Mouse (Mus musculus): ENCODE results near the gene Rab40c. TPM values are rescaled to one million over a fixed set of nuclear protein-coding genes. Genes with fewer than 3 reads are reported as not detected.

Gene Rab40c
- polyA plus RNA-seq, 1 experiment from 2014 or later: 6.5 TPM

- DNase-seq (no peak), ATAC-seq (ENCODE audit: low read depth) (peak; percentile 37)
- H3K4me2 ChIP-seq: no peak within 1 kb of the TSS
- peaks cover 65% of the 10 kb centered on the region for H3K4me1 ChIP-seq (replicated peaks)
- H3K27ac ChIP-seq: peak within 1 kb of the TSS; percentile 45
- no peaks in the 10 kb centered on the region for H3K27me3 ChIP-seq
- 65% methylated on average over 5 of the region's 5 CpGs for WGBS (ENCODE audit: insufficient replicate concordance)
- no peaks in the 10 kb centered on the region for H3K9me3 ChIP-seq (replicated peaks)
- H3K4me3 ChIP-seq (replicated peaks): no peak within 1 kb of the TSS
- H3K36me3 ChIP-seq: peaks cover 40% of the 10 kb centered on the region
- H3K9ac ChIP-seq: no peak within 1 kb of the TSS; the same call in 1 of the 2 replicates
Measured at GRCm38 (mm10) chr17:25880196-25880910, 39.2 kb downstream of the Rab40c start, which contains the start of gene Wfikkn1. Gene Wfikkn1 (minus strand): TSS chr17:25880858.

GRCm38 (mm10) chr17:25879750-25880149 is 39.8 kb downstream of the Rab40c start:
- DNase-seq (no peak), ATAC-seq (ENCODE audit: low read depth) (no peak)
- Histone ChIP-seq H3K36me3 (peaks cover 37% of the 10 kb centered on the region), H3K27ac (peak overlapping the region; percentile 44; the same call in 1 of the 2 replicates), H3K4me1 (replicated peaks) (peaks cover 65% of the 10 kb centered on the region), H3K9me3 (replicated peaks) (no peaks in the 10 kb centered on the region), H3K4me2 (no peak overlapping the region), H3K27me3 (no peaks in the 10 kb centered on the region), H3K9ac (no peak overlapping the region), H3K4me3 (replicated peaks) (no peak overlapping the region)
- 77% methylated on average over 8 of the region's 8 CpGs for WGBS (ENCODE audit: insufficient replicate concordance)

GRCm38 (mm10) chr17:25879261-25879660 is 40.3 kb downstream of the Rab40c start:
- Histone ChIP-seq H3K27ac (no peak overlapping the region), H3K4me2 (no peak overlapping the region), H3K36me3 (peaks cover 32% of the 10 kb centered on the region), H3K4me3 (replicated peaks) (no peak overlapping the region), H3K9me3 (replicated peaks) (no peaks in the 10 kb centered on the region), H3K9ac (no peak overlapping the region), H3K4me1 (replicated peaks) (peaks cover 69% of the 10 kb centered on the region), H3K27me3 (no peaks in the 10 kb centered on the region)
- DNase-seq (no peak), ATAC-seq (ENCODE audit: low read depth) (no peak)
- WGBS (ENCODE audit: insufficient replicate concordance): 64% methylated on average over 4 of the region's 4 CpGs

GRCm38 (mm10) chr17:25878611-25879180 is 40.8 kb downstream of the Rab40c start:
- no peaks in the 10 kb centered on the region for H3K27me3 ChIP-seq
- ATAC-seq (ENCODE audit: low read depth): no peak
- no peak overlapping the region for H3K27ac ChIP-seq
- peaks cover 27% of the 10 kb centered on the region for H3K36me3 ChIP-seq
- H3K4me3 ChIP-seq (replicated peaks): no peak overlapping the region
- DNase-seq: no peak
- 88% methylated on average over 19 of the region's 19 CpGs for WGBS (ENCODE audit: insufficient replicate concordance)
- H3K9me3 ChIP-seq (replicated peaks): no peaks in the 10 kb centered on the region
- H3K4me1 ChIP-seq (replicated peaks): peaks cover 75% of the 10 kb centered on the region
- H3K9ac ChIP-seq: no peak overlapping the region
- H3K4me2 ChIP-seq: no peak overlapping the region

GRCm38 (mm10) chr17:25877741-25878610 is 41.6 kb downstream of the Rab40c start:
- no peak for DNase-seq
- peaks cover 74% of the 10 kb centered on the region for H3K4me1 ChIP-seq (replicated peaks)
- no peaks in the 10 kb centered on the region for H3K9me3 ChIP-seq (replicated peaks)
- H3K27ac ChIP-seq: no peak overlapping the region
- H3K9ac ChIP-seq: no peak overlapping the region
- 89% methylated on average over 32 of the region's 32 CpGs for WGBS (ENCODE audit: insufficient replicate concordance)
- H3K4me3 ChIP-seq (replicated peaks): no peak overlapping the region
- ATAC-seq (ENCODE audit: low read depth): no peak
- H3K4me2 ChIP-seq: no peak overlapping the region
- peaks cover 20% of the 10 kb centered on the region for H3K36me3 ChIP-seq
- H3K27me3 ChIP-seq: no peaks in the 10 kb centered on the region

- no peaks in the 10 kb centered on the region for H3K27me3 ChIP-seq
- WGBS (ENCODE audit: insufficient replicate concordance): 82% methylated on average over 3 of the region's 3 CpGs
- H3K4me2 ChIP-seq: peak overlapping the region; percentile 93
- peaks cover 65% of the 10 kb centered on the region for H3K4me1 ChIP-seq (replicated peaks)
- ATAC-seq (ENCODE audit: low read depth) (no peak), DNase-seq (no peak)
- no peaks in the 10 kb centered on the region for H3K9me3 ChIP-seq (replicated peaks)
- H3K4me3 ChIP-seq (replicated peaks): 0 out of 2 replicates have a peak overlapping the region, but pooled peaks have one; percentile 84
- peaks cover 17% of the 10 kb centered on the region for H3K36me3 ChIP-seq
- peak overlapping the region; percentile 83 for H3K9ac ChIP-seq
- H3K27ac ChIP-seq: no peak overlapping the region; the same call in 1 of the 2 replicates
Measured at GRCm38 (mm10) chr17:25877025-25877424, 42.5 kb downstream of the Rab40c start.

GRCm38 (mm10) chr17:25876347-25876915 is 43.1 kb downstream of the Rab40c start:
- Histone ChIP-seq H3K36me3 (peaks cover 17% of the 10 kb centered on the region), H3K27me3 (no peaks in the 10 kb centered on the region), H3K9ac (peak overlapping the region; percentile 83), H3K4me1 (replicated peaks) (peaks cover 59% of the 10 kb centered on the region), H3K27ac (peak overlapping the region; percentile 91), H3K4me2 (peak overlapping the region; percentile 93), H3K9me3 (replicated peaks) (no peaks in the 10 kb centered on the region), H3K4me3 (replicated peaks) (peak overlapping the region; percentile 84)
- ATAC-seq (ENCODE audit: low read depth): no peak
- DNase-seq: no peak
- 60% methylated on average over 10 of the region's 10 CpGs for WGBS (ENCODE audit: insufficient replicate concordance)

- peak overlapping the region; percentile 91 for H3K27ac ChIP-seq
- H3K9me3 ChIP-seq (replicated peaks): no peaks in the 10 kb centered on the region
- peaks cover 49% of the 10 kb centered on the region for H3K4me1 ChIP-seq (replicated peaks)
- peak overlapping the region; percentile 84 for H3K4me3 ChIP-seq (replicated peaks)
- peak overlapping the region; percentile 93 for H3K4me2 ChIP-seq
- ATAC-seq (ENCODE audit: low read depth) (peak; percentile 85), DNase-seq (peak; percentile 84)
- H3K27me3 ChIP-seq: no peaks in the 10 kb centered on the region
- H3K9ac ChIP-seq: peak overlapping the region; percentile 83
- H3K36me3 ChIP-seq: peaks cover 17% of the 10 kb centered on the region
- 1% methylated on average over 59 of the region's 59 CpGs for WGBS (ENCODE audit: insufficient replicate concordance)
Measured at GRCm38 (mm10) chr17:25875171-25876136, 44.1 kb downstream of the Rab40c start.

GRCm38 (mm10) chr17:25874721-25875170 is 44.8 kb downstream of the Rab40c start, which contains the start of gene Mettl26:
Gene Mettl26 (plus strand): TSS chr17:25875074.
- peak within 1 kb of the TSS; percentile 83 for H3K9ac ChIP-seq
- ATAC-seq (ENCODE audit: low read depth) (peak; percentile 66), DNase-seq (peak; percentile 84)
- peak within 1 kb of the TSS; percentile 91 for H3K27ac ChIP-seq
- 1% methylated on average over 25 of the region's 25 CpGs for WGBS (ENCODE audit: insufficient replicate concordance)
- H3K27me3 ChIP-seq: no peaks in the 10 kb centered on the region
- H3K4me2 ChIP-seq: peak within 1 kb of the TSS; percentile 93
- peaks cover 43% of the 10 kb centered on the region for H3K4me1 ChIP-seq (replicated peaks)
- H3K4me3 ChIP-seq (replicated peaks): peak within 1 kb of the TSS; percentile 84
- H3K9me3 ChIP-seq (replicated peaks): no peaks in the 10 kb centered on the region
- peaks cover 17% of the 10 kb centered on the region for H3K36me3 ChIP-seq

GRCm38 (mm10) chr17:25874148-25874720 is 45.3 kb downstream of the Rab40c start:
- DNase-seq: no peak
- peak overlapping the region; percentile 93 for H3K4me2 ChIP-seq
- H3K9me3 ChIP-seq (replicated peaks): no peaks in the 10 kb centered on the region
- H3K4me1 ChIP-seq (replicated peaks): peaks cover 38% of the 10 kb centered on the region
- peak overlapping the region; percentile 84 for H3K4me3 ChIP-seq (replicated peaks)
- peak overlapping the region; percentile 83 for H3K9ac ChIP-seq
- H3K27me3 ChIP-seq: no peaks in the 10 kb centered on the region
- peaks cover 17% of the 10 kb centered on the region for H3K36me3 ChIP-seq
- H3K27ac ChIP-seq: peak overlapping the region; percentile 91
- ATAC-seq (ENCODE audit: low read depth): no peak
- 10% methylated on average over 14 of the region's 14 CpGs for WGBS (ENCODE audit: insufficient replicate concordance)
